Mouse (Mus musculus): ENCODE results near the gene Bmpr2. TPM values are rescaled to one million over a fixed set of nuclear protein-coding genes. Genes with fewer than 3 reads are reported as not detected.

Bmpr2 gene
- polyA plus RNA-seq, 1 experiment: 55.7 TPM

DNA sequence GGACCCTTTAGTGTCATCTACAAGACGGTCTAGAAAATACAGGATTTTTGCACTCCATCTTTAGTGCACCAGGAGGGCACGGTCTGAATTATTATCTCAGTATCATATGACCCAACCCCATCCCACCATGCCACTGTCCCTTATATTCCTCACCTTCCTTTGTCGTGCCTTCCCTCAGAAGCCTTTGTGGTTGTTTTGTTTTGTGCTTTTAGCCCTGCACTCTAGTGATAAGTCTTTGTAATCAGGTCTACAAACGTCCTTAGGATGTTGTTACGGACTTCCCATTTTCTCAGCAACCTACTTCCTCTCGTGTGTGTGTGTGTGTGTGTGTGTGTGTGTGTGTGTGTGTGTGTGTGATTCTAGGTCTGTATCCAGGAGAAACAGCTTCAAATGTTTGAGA lies 67.0 kb downstream of the Bmpr2 start:
- Histone ChIP-seq H3K4me3 (replicated peaks; ENCODE audit: extremely low read depth, low read depth, low read length) (no peak overlapping the region), H3K4me1 (ENCODE audit: control insufficient read depth, insufficient read depth, low read length) (peaks cover 8% of the 10 kb centered on the region)
- no peak for TF ChIP-seq POLR2A (IDR thresholded peaks at IDR 0.05; ENCODE audit: borderline replicate concordance, extremely low read depth, low read depth, low read length)
- TF ChIP-seq CTCF (IDR thresholded peaks at IDR 0.05; ENCODE audit: insufficient read depth, low read length): no peak
- no peak for DNase-seq
- WGBS: 47% methylated on average over 6 of the region's 6 CpGs

- DNase-seq: no peak
- peaks cover 6% of the 10 kb centered on the region for H3K4me1 ChIP-seq (ENCODE audit: control insufficient read depth, insufficient read depth, low read length)
Observed at GRCm38 (mm10) chr1:59833723-59834122, 70.5 kb downstream of the Bmpr2 start.

GRCm38 (mm10) chr1:59848327-59848726 lies 85.1 kb downstream of the Bmpr2 start:
- TF ChIP-seq POLR2A (IDR thresholded peaks at IDR 0.05; ENCODE audit: borderline replicate concordance, extremely low read depth, low read depth, low read length): no peak
- TF ChIP-seq CTCF (IDR thresholded peaks at IDR 0.05; ENCODE audit: insufficient read depth, low read length): no peak
- WGBS: 69% methylated on average over 8 of the region's 8 CpGs

More at GRCm38 (mm10) chr1:59833723-59834122, 70.5 kb downstream of the Bmpr2 start:
- no peak for TF ChIP-seq CTCF (IDR thresholded peaks at IDR 0.05; ENCODE audit: insufficient read depth, low read length)
- no peak for TF ChIP-seq POLR2A (IDR thresholded peaks at IDR 0.05; ENCODE audit: borderline replicate concordance, extremely low read depth, low read depth, low read length)
- no peak overlapping the region for H3K4me3 ChIP-seq (replicated peaks; ENCODE audit: extremely low read depth, low read depth, low read length)
- WGBS: 6% methylated on average over 2 of the region's 2 CpGs

DNA sequence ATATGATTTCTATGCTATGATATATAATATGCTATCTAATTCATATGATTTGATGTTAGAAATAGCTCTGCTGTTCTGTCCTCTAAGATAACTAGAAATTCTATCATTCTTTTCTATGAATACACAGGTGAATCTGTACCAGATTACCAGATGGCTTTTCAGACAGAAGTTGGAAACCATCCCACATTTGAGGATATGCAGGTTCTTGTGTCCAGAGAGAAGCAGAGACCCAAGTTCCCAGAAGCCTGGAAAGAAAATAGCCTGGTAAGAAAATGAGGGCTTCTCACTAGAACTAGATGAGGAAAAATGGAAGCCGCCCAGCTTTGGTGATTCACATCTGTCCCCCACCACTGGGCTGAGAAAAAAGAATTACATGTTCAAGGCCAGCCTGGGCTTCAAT lies 95.8 kb downstream of the Bmpr2 start:
- TF ChIP-seq POLR2A (IDR thresholded peaks at IDR 0.05; ENCODE audit: borderline replicate concordance, extremely low read depth, low read depth, low read length): no peak
- no peak for TF ChIP-seq CTCF (IDR thresholded peaks at IDR 0.05; ENCODE audit: insufficient read depth, low read length)
- Histone ChIP-seq H3K4me1 (ENCODE audit: control insufficient read depth, insufficient read depth, low read length) (no peaks in the 10 kb centered on the region; the same call in 1 of the 2 replicates), H3K4me3 (replicated peaks; ENCODE audit: extremely low read depth, low read depth, low read length) (no peak overlapping the region)
- WGBS: 100% methylated on average over 1 of the region's 1 CpGs
- no peak for DNase-seq

More at GRCm38 (mm10) chr1:59848327-59848726, 85.1 kb downstream of the Bmpr2 start:
- no peak for DNase-seq
- Histone ChIP-seq H3K4me3 (replicated peaks; ENCODE audit: extremely low read depth, low read depth, low read length) (no peak overlapping the region), H3K4me1 (ENCODE audit: control insufficient read depth, insufficient read depth, low read length) (no peaks in the 10 kb centered on the region; the same call in 1 of the 2 replicates)

GRCm38 (mm10) chr1:59862144-59862543 lies 98.9 kb downstream of the Bmpr2 start:
- DNase-seq: no peak
- Histone ChIP-seq H3K4me1 (ENCODE audit: control insufficient read depth, insufficient read depth, low read length) (no peaks in the 10 kb centered on the region; the same call in 1 of the 2 replicates), H3K4me3 (replicated peaks; ENCODE audit: extremely low read depth, low read depth, low read length) (no peak overlapping the region)
- WGBS: 33% methylated on average over 1 of the region's 1 CpGs
- TF ChIP-seq CTCF (IDR thresholded peaks at IDR 0.05; ENCODE audit: insufficient read depth, low read length): no peak
- no peak for TF ChIP-seq POLR2A (IDR thresholded peaks at IDR 0.05; ENCODE audit: borderline replicate concordance, extremely low read depth, low read depth, low read length)

DNA sequence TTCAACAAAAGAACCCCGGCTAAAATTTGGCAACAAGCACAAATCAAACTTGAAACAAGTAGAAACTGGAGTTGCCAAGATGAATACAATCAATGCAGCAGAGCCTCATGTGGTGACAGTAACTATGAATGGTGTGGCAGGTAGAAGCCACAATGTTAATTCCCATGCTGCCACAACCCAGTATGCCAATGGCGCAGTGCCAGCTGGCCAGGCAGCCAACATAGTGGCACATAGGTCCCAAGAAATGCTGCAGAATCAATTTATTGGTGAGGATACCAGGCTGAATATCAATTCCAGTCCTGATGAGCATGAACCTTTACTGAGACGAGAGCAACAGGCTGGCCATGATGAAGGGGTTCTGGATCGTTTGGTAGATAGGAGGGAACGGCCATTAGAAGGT lies 104.8 kb downstream of the Bmpr2 start:
- TF ChIP-seq CTCF (IDR thresholded peaks at IDR 0.05; ENCODE audit: insufficient read depth, low read length): no peak
- no peak for TF ChIP-seq POLR2A (IDR thresholded peaks at IDR 0.05; ENCODE audit: borderline replicate concordance, extremely low read depth, low read depth, low read length)
- DNase-seq: no peak
- H3K4me1 ChIP-seq (ENCODE audit: control insufficient read depth, insufficient read depth, low read length): no peaks in the 10 kb centered on the region; the same call in 1 of the 2 replicates
- no peak overlapping the region for H3K4me3 ChIP-seq (replicated peaks; ENCODE audit: extremely low read depth, low read depth, low read length)
- WGBS: 92% methylated on average over 5 of the region's 5 CpGs

DNA sequence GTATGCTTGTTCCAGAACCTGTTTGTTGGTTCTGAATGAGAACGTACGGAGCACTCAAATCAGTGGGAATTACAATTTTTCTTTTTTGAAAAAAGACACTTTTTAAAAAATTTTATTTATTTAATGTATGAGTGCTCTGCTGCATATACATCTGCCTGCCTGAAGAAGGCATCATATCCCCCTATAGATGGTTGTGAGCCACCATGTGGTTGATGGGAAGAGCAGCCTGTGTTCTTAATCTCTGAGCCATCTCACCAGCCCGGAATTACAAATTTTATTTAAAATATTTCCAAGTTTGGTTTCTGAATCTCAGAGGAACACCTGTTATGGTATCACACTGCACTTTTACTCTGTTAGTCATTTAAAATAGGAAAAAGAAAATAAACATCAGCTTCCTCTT lies 110.8 kb downstream of the Bmpr2 start:
- 80% methylated on average over 3 of the region's 3 CpGs for WGBS
- Histone ChIP-seq H3K4me1 (ENCODE audit: control insufficient read depth, insufficient read depth, low read length) (no peaks in the 10 kb centered on the region; the same call in 1 of the 2 replicates), H3K4me3 (replicated peaks; ENCODE audit: extremely low read depth, low read depth, low read length) (no peak overlapping the region)
- TF ChIP-seq CTCF (IDR thresholded peaks at IDR 0.05; ENCODE audit: insufficient read depth, low read length) (no peak), POLR2A (IDR thresholded peaks at IDR 0.05; ENCODE audit: borderline replicate concordance, extremely low read depth, low read depth, low read length) (no peak)
- no peak for DNase-seq

- TF ChIP-seq POLR2A (IDR thresholded peaks at IDR 0.05; ENCODE audit: borderline replicate concordance, extremely low read depth, low read depth, low read length): no peak
Observed at GRCm38 (mm10) chr1:59878098-59878497, 114.9 kb downstream of the Bmpr2 start.

GRCm38 (mm10) chr1:59883349-59884134 lies 120.3 kb downstream of the Bmpr2 start:
- WGBS: 34% methylated on average over 3 of the region's 3 CpGs
- peak; percentile 95 for TF ChIP-seq CTCF (IDR thresholded peaks at IDR 0.05; ENCODE audit: insufficient read depth, low read length)
- TF ChIP-seq POLR2A (IDR thresholded peaks at IDR 0.05; ENCODE audit: borderline replicate concordance, extremely low read depth, low read depth, low read length): no peak
- peaks cover 8% of the 10 kb centered on the region for H3K4me1 ChIP-seq (ENCODE audit: control insufficient read depth, insufficient read depth, low read length)
- peak; percentile 78 for DNase-seq
- no peak overlapping the region for H3K4me3 ChIP-seq (replicated peaks; ENCODE audit: extremely low read depth, low read depth, low read length)

More at GRCm38 (mm10) chr1:59878098-59878497, 114.9 kb downstream of the Bmpr2 start:
- 82% methylated on average over 7 of the region's 7 CpGs for WGBS
- Histone ChIP-seq H3K4me1 (ENCODE audit: control insufficient read depth, insufficient read depth, low read length) (peaks cover 3% of the 10 kb centered on the region), H3K4me3 (replicated peaks; ENCODE audit: extremely low read depth, low read depth, low read length) (no peak overlapping the region)
- no peak for DNase-seq

- no peak for TF ChIP-seq POLR2A (IDR thresholded peaks at IDR 0.05; ENCODE audit: borderline replicate concordance, extremely low read depth, low read depth, low read length)
- TF ChIP-seq CTCF (IDR thresholded peaks at IDR 0.05; ENCODE audit: insufficient read depth, low read length): no peak
- 35% methylated on average over 4 of the region's 4 CpGs for WGBS
- Histone ChIP-seq H3K4me1 (ENCODE audit: control insufficient read depth, insufficient read depth, low read length) (peaks cover 8% of the 10 kb centered on the region), H3K4me3 (replicated peaks; ENCODE audit: extremely low read depth, low read depth, low read length) (no peak overlapping the region)
- no peak for DNase-seq
Observed at GRCm38 (mm10) chr1:59886899-59887298, 123.7 kb downstream of the Bmpr2 start.
